Mouse (Mus musculus): Measurements from ENCODE around the gene Mink1.

DNA sequence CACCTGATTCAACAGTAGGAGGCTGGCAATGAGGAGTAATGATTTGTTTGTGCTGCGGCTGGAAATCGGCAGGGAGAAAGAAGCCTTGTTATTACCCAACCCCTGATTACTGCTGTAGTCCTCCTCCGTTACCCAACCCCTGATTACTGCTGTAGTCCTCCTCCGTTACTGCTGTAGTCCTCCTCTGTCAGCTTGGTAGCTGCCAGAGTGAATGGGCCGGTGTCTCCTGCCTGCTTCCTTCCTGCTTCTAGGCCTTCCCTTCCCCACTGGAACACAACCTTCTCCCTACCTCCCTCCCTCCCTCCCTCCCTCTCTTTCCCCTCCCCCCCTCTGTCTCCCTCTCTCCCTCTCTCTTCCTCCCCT lies 17.7 kb downstream of the Mink1 start:
- TF ChIP-seq POLR2A (IDR thresholded peaks at IDR 0.05; ENCODE audit: borderline replicate concordance, extremely low read depth, insufficient read depth, insufficient read length, poor library complexity, severe bottlenecking) = no peak
- TF ChIP-seq CTCF (IDR thresholded peaks at IDR 0.05; ENCODE audit: borderline replicate concordance, extremely low read depth, insufficient read depth, insufficient read length) = no peak
